Mouse (Mus musculus): ENCODE data around the gene Cfap298.
A peak's percentile ranks its signal among the peaks of the same experiment; 100 is the strongest.

Cfap298 gene

DNA sequence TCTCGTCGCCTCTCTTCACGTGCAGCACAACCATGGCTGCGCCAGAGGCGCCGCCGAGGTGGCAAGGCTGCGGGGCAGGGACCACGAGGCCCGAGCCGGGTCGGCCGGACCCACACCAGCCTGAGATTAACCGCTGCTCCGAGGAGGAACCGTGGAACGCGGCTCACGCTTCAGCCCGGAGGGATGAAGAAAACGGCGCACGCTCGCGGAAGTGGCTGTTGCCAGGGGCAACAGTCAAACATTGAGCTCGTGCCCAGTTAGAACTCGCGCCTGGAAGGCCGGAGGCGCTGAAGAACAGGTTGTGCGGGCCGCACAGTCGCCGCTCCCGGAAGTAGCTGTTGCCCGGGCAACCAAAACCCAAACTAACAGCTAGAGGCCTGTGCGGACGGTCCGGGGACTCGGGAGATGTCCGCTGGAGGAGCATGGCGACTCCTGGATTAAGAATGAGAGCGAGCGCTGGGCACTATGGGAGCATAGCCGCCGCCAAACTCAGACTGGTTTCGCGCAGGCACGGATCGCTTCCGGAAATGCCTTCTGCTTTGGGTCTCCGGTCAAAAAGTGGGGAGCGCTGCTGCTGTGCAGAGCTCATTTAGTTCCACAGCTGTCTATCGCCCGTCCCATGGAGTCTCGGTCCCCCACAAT is at the start of gene Cfap298:
Gene Cfap298, minus strand, starts transcription at position 428 of the 642 bp plus-strand sequence.
- DNase-seq (ENCODE audit: low spot score) = peak; percentile 96

GRCm38 (mm10) chr16:90971004-90971403 is 36.1 kb upstream of the Cfap298 start:
- no peak for DNase-seq (ENCODE audit: low spot score)

- no peak for DNase-seq (ENCODE audit: low spot score)
Observed at GRCm38 (mm10) chr16:90966241-90966640, 31.3 kb upstream of the Cfap298 start.

- DNase-seq (ENCODE audit: low spot score) = no peak
Observed at GRCm38 (mm10) chr16:90964302-90964701, 29.4 kb upstream of the Cfap298 start.

GRCm38 (mm10) chr16:90963866-90964265 is 29.0 kb upstream of the Cfap298 start:
- DNase-seq (ENCODE audit: low spot score) = no peak

- DNase-seq (ENCODE audit: low spot score) = no peak
Observed at GRCm38 (mm10) chr16:90963231-90963630, 28.3 kb upstream of the Cfap298 start.

- no peak for DNase-seq (ENCODE audit: low spot score)
Observed at GRCm38 (mm10) chr16:90958301-90959085, 23.6 kb upstream of the Cfap298 start.

DNA sequence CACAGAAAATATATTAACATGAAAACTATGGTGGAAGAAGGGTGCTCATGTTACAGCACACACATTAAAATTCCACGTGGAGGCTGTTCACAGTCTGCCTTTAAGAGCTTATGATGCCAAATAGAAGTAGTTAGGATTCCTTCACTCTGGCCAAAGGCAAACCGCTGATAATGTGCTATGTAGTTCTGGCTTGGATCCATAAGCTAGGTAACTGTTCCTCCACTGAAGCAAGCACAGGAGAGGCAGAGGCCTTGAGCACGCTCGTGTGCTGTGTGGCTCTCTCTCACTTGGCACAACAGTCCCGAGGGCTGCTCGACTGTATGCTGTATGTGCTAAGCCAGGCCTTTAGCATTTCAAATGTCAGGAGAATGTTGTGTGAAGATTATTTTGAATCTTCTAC is 20.6 kb upstream of the Cfap298 start:
- no peak for DNase-seq (ENCODE audit: low spot score)

DNA sequence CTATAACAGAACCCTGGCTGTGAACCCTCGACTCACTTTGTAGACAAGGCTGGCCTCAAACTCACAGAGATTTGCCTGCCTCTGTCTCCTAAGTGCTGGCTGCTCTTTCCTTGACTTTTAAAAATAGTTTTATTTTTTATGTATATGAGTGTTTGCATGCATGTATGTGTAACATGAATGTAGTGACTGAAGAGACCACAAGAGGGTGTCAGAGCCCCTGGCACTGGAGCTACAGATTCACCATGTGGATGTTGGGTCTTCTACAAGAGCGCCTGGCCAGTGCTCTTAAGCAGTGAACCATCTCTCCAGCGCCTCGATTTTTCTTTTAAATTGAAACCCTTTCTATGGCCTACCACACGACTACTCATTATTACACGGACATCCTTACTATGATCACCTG is 18.9 kb upstream of the Cfap298 start:
- peak; percentile 42 for DNase-seq (ENCODE audit: low spot score)

DNA sequence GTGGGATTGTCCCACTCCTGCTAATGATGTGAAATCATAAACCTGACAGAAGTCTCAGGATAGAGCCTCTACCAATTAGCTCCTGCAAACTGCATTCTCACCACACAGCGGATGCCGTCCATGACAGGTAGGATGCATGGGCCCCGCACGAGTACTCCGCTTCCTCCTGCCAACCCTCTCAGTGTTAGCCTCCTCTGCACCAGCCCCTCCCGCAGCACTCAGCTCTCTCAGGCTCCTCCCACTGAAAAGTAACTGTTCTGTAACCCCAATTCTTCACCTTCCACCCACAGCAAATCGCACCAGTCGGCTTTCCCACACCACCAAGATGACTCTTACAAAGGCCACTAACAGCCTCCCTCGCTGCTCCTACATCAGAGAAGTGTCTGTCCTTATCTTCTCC is 18.2 kb upstream of the Cfap298 start:
- DNase-seq (ENCODE audit: low spot score) = no peak

- DNase-seq (ENCODE audit: low spot score) = no peak
Observed at GRCm38 (mm10) chr16:90950354-90950963, 15.5 kb upstream of the Cfap298 start.

DNA sequence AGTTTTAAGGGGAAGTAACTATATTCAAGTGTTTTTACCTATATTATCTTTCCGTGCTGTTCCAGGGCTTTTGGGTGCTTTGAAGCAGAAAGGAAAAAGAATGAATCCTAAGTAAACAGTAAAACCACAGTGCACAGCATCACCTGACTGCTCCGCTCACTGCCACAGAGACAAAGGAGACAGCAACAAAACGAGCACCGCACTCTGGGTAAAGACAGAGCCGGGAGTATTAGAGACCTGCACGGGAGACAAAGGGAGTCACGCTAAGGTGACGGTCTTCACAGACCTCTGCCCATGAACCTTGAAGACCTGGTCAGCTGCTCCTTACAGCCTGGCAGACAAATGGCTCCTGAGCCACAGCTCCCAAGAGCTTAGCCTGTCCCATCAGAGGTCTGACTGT is 12.1 kb upstream of the Cfap298 start:
- DNase-seq (ENCODE audit: low spot score) = no peak

DNA sequence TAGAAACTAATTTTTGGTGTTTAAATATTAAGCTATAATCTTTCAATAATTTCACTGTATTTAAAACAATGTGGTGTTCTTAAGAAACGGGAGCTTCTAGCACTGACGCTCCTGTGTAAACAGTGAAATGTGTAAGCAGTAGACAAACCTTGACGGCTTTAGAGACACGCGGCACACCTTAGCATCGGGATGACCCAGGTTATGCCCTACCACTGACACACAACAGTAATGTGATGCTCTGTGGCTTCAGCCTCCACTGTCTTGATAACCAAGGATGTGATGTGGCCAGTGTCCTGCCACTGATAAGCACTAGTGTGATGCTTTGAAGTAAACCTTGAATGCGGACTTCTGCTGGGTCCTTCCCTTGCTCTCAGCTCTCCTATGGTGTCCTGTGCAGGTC is 6.3 kb upstream of the Cfap298 start:
- no peak for DNase-seq (ENCODE audit: low spot score)

DNA sequence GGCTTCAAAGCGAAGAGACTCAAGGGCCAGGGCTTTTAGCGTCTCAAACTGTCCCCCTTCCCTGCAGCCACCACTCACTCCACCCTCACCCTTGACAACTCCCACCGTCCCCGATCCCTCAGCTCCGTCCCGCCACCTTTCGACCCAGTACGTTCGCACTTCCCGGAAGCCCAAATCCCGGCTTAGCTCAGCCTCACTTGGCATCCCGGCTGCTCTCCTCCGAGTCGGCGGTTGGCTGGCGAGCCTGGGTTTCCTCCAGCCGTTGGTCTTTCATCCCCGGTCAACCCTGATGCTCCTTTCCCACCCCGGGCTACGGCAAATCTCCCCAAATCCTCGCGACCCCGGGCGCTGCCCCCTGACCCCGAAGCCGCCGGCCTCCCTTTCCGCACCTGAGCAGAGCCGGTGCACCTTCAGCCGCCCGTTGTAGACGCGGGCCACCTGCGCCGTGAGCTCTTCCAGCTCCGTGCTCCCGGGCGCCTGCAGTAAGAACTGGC is 674 bp downstream of the Cfap298 start:
- DNase-seq (ENCODE audit: low spot score) = peak; percentile 62

DNA sequence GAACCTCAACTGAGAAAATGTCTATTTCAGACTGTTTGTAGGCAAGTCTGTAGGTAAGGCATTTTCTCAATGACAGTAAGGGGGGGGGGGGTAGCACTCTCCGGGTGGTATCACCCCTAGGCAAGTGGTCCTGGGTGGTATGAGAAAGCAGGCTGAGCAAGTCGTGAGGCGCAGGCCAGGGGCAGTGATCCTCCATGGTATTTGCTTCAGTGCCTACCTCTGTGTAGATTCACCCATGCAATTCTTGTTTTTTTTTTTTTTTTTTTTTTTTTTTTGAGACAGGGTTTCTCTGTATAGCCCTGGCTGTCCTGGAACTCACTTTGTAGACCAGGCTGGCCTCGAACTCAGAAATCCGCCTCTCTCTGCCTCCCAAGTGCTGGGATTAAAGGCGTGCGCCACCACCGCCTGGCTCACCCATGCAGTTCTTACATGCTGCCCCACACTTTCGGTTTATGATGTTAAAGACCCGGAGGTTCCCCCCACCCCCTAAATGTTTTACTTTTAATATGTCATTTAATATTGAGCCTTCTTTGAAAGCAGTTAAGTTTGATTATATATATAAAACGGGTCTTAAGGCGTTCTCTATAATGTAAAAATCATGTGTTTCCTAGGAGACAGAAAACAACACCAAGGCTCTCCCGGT is 1.3 kb downstream of the Cfap298 start:
- no peak for DNase-seq (ENCODE audit: low spot score)

GRCm38 (mm10) chr16:90927446-90927845 is 7.5 kb downstream of the Cfap298 start:
- DNase-seq (ENCODE audit: low spot score) = no peak

- DNase-seq (ENCODE audit: low spot score) = peak; percentile 84
Observed at GRCm38 (mm10) chr16:90925461-90925860, 9.5 kb downstream of the Cfap298 start.

DNA sequence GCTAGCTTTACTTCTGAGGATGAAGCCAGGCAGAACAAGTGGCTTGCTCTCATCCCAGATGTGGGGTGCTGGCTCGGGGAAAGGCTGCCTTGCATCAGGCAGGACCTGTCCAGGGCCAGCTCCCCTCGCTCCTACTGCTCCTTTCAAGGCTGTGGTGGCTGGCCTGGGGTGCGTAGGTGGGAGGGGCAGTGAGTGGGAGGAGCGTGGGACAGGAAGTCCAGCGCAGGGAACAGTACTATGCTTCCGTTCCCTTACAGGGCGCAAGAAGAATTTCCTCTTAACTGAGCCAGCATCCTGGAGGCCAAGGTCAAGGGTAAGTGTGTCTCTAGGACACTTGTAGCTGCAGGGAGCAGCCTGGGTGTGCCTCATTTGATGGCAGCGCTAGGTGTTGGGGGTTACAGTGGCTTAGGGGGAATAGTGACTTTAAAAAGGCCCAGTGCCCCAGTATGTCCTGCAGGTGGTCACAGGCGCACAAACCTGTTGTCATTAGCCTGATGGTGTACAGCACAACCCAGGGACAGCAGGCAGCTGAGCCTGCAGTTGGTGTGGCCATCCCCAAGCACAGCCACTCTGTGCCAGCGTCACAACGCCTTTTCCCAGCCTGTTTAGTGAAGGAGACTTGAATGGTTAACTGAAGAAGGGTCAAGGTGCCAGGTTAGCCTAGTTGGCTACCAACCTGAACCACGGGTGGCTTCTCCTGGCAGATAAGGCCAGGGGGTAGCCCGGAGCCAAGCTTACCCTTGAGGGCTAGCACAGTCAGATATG is 10.1 kb downstream of the Cfap298 start:
- DNase-seq (ENCODE audit: low spot score) = no peak

DNA sequence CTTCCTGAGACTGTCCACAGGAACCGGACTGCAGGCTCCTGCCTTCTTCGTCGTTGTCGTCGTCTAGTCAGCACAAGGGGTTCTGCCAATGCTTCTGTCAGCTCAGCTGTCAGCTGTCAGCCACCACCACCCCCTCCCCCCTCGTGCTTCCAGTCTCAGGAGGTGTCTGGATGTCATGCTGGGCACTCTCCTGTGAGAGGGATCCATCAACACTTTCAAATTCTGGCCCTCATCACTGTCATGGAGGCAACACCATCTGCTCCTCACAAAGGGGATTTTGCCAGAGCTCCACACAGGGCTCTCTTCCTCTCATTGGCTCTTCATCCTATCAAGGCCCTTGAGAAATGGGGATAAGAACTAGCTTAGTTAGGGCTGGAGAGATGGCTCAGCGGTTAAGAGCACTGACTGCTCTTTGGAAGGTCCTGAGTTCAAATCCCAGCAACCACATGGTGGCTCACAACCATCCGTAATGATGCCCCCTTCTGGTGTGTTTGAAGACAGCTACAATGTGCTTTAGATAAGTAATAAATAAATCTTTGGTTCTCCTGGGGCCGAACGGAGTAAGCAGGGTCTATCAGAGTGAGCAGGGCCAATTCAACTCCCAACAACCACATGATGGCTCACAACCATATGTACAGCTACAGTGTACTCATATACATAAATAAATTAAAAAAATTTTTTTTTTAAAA is 13.3 kb downstream of the Cfap298 start:
- DNase-seq (ENCODE audit: low spot score) = peak; percentile 34

- no peak for DNase-seq (ENCODE audit: low spot score)
Observed at GRCm38 (mm10) chr16:90917156-90917555, 17.8 kb downstream of the Cfap298 start.

DNA sequence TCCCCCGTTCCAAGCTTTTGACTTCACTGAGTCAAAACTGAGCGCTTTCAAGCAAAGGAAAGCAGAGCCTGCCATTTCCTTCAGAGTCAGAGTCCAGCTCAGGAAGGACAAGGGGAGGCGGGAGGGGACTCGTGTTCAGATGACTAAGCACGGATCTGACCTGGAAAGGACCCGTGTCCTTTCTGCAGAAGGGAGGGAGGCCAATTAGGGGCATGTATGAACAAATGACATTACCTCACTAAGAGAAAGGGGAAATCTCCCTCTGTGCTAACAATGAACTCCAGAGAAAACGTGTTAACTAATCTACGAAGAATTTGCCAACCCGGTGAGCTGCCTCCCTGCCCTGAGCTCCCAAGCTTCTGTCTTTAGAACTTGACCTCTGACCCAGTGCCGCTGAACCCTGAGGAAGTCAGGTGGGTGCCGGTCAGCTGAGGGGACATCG is 18.9 kb downstream of the Cfap298 start:
- DNase-seq (ENCODE audit: low spot score) = peak; percentile 65
